Mouse (Mus musculus): ENCODE results near the gene Slc9b1.

DNA sequence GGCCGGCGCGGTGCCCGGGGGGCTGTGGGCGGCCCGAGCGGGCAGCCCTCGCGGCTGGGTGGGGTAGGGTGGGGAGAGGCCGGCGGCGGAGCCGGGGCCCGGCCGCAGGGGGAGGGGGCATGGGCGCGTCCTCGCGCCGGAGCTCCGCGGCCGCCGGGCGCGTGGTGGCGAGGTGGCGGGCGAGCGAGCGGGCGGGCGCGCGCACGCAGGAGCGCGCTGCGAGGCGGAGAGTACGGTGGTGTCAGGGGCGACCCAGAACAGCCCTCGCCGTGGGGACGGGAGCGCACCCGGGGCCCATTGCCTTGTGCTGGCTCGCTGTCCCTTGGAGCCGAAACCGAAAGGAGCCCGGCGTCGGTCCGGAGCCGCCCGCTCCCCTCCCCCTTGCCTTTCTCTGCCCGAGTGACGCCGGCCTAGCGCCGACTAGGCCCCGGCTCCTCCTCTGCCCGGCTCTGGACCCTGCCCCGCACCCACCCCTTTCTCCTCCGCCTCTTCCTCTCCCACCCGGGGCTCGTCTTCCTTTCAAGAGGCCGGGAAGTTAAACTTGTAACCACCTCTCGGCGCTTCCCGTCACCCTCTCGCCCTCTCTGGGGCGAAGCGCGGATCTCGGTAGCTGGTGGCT lies 91.2 kb downstream of the Slc9b1 start:
- TF ChIP-seq GATA1 (IDR thresholded peaks at IDR 0.05; ENCODE audit: borderline replicate concordance, low read length) (no peak), FLI1 (IDR thresholded peaks at IDR 0.05; ENCODE audit: low read length) (no peak)

All from megakaryocyte, embryonic 14.5 days (primary cell).